Mouse (Mus musculus) T-helper 1 cell (primary cell): ENCODE results near the gene Klhl20.

Experiments used
- in situ Hi-C: fragments of 300-600 bp; cut with MboI, MseI; formaldehyde crosslinking; loops from one replicate; pipeline ENCODE4 v1.15.1; 2025; ENCODE audit warnings: high pct_unique_total_duplicates

Gene Klhl20

GRCm38 (mm10) chr1:161071272-161071620 is 60.1 kb downstream of the Klhl20 start:
- in situ Hi-C loops, result no loop called here

- in situ Hi-C loops, result no loop called here
Measured at GRCm38 (mm10) chr1:161070352-161071271, 60.7 kb downstream of the Klhl20 start, which contains the start of the genes Dars2 and Cenpl. Gene Dars2, minus strand, starts transcription at chr1:161070658. Gene Cenpl, plus strand, starts transcription at chr1:161070713.

- in situ Hi-C loops, result loop anchor here (10.0 kb wide), 1 partner anchor 61 kb away; no protein-coding TSS in a partner anchor
Measured at GRCm38 (mm10) chr1:161063351-161063750, 68.0 kb downstream of the Klhl20 start.

- in situ Hi-C loops, result no loop called here
Measured at GRCm38 (mm10) chr1:161057164-161057563, 74.1 kb downstream of the Klhl20 start.

- in situ Hi-C loops, result loop anchor here (10.0 kb wide), 1 partner anchor 1518 kb away; no protein-coding TSS in a partner anchor
Measured at GRCm38 (mm10) chr1:161046972-161047371, 84.3 kb downstream of the Klhl20 start.

GRCm38 (mm10) chr1:161041261-161042020 is 89.9 kb downstream of the Klhl20 start:
- in situ Hi-C loops, result loop anchor here (10.0 kb wide), 1 partner anchor 1523 kb away; no protein-coding TSS in a partner anchor

GRCm38 (mm10) chr1:161040855-161041254 is 90.5 kb downstream of the Klhl20 start:
- in situ Hi-C loops, result loop anchor here (10.0 kb wide), 1 partner anchor 1524 kb away; no protein-coding TSS in a partner anchor

GRCm38 (mm10) chr1:161040426-161040770 is 90.9 kb downstream of the Klhl20 start:
- in situ Hi-C loops, result loop anchor here (10.0 kb wide), 1 partner anchor 1524 kb away; no protein-coding TSS in a partner anchor

- in situ Hi-C loops, result loop anchor here (10.0 kb wide), 2 partner anchors 995 to 1525 kb away; partner anchors contain the start of gene 4930523C07Rik
Measured at GRCm38 (mm10) chr1:161039741-161040425, 91.4 kb downstream of the Klhl20 start.

GRCm38 (mm10) chr1:161038968-161039721 is 92.2 kb downstream of the Klhl20 start:
- in situ Hi-C loops, result loop anchor here (10.0 kb wide), 1 partner anchor 994 kb away; the partner anchor contains the start of gene 4930523C07Rik
